Mouse (Mus musculus) liver, adult 2 months (tissue): Measurements from ENCODE around the gene Spcs2.

Source experiments
- CTCF ChIP-seq: fragments of 200-500 bp; IDR thresholded peaks from 2 replicates; pipeline ENCODE4 v1.5.1; 2011; ENCODE audit warnings: low read depth, low read length, control low read depth
- POLR2A ChIP-seq: fragments of 200-500 bp; IDR thresholded peaks from 2 replicates; pipeline ENCODE4 v1.6.1; 2011; ENCODE audit warnings: low read length, control low read depth; ENCODE audit not compliant: insufficient read depth; ENCODE audit errors: extremely low read depth

- TF ChIP-seq CTCF (no peak), POLR2A (no peak)
These were observed 37.2 kb downstream of the Spcs2 start for GRCm38 (mm10) chr7:99826096-99826495.
